Mouse (Mus musculus): ENCODE measurements at regions not wholly inside any gene's neighbourhood (a gene's known extent, or its start where the extent isn't known, plus 50 kb on each side); places are given as distances from the start of the nearest gene placed in this dataset.

- WGBS = 74% methylated on average over 23 of the region's 23 CpGs
- Histone ChIP-seq H3K4me3 (no peak overlapping the region), H3K4me2 (replicated peaks) (0 out of 2 replicates have a peak overlapping the region, but pooled peaks have one; percentile 11), H3K9me3 (no peaks in the 10 kb centered on the region), H3K27ac (no peak overlapping the region), H3K9ac (no peak overlapping the region), H3K27me3 (no peaks in the 10 kb centered on the region; the same call in 1 of the 2 replicates), H3K4me1 (peaks cover 17% of the 10 kb centered on the region), H3K36me3 (no peaks in the 10 kb centered on the region)
- no peak for ATAC-seq (ENCODE audit: low FRiP score, low read depth)
Observed at GRCm38 (mm10) chr3:52197982-52198750, 70.0 kb upstream of the Foxo1 start.

DNA sequence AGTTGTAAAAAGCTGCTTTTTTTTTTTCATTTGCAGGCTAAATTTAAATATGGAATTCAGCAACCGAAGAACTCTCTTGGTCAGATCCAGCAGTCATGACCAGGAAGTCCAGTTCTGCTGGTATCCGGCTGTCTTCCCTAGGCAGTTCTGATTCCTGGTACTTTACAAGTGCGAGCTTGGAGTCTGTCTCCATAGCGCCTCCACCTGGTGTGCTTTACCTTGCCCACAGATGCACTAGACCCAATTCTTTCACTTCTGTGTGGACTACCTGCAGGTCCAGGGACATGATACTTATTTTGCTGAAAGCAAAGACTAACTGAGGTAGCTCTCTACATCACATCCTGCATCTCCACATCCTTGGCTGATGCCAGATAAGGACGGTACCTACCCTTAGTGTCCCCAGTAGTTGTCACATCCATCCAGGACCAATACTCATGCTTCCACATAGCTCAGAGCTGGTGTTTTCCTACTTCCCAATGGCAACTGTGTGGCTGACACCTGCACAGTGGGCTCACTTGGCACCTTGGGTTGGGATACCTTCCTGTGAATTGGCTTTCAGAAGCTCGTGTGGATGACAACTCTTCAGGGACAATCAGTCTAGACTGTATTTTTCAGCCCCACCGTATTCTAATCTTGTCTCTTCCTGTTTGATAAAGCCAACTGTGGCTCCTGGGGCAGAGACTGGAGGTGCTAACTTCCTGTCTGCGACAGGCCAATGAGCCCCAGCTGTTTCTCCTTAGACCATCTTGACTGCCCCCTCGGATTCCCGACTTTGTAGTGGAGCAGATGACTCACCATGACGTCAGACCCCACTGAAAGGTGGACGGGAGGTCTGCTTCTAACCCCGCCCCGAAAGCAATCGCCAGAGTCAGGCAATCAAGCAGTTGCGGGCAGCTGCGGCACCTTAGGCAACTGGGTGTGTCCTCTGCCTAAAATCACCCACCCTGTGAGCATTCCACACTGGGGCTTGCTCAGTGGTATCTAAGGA, 69.1 kb upstream of the Foxo1 start:
- Histone ChIP-seq H3K9ac (no peak overlapping the region), H3K27me3 (no peaks in the 10 kb centered on the region; the same call in 1 of the 2 replicates), H3K4me2 (replicated peaks) (peak overlapping the region; percentile 11; the same call in 1 of the 2 replicates), H3K36me3 (no peaks in the 10 kb centered on the region), H3K27ac (no peak overlapping the region), H3K4me1 (peaks cover 11% of the 10 kb centered on the region), H3K9me3 (no peaks in the 10 kb centered on the region), H3K4me3 (no peak overlapping the region)
- ATAC-seq (ENCODE audit: low FRiP score, low read depth) = no peak
- 50% methylated on average over 17 of the region's 17 CpGs for WGBS

DNA sequence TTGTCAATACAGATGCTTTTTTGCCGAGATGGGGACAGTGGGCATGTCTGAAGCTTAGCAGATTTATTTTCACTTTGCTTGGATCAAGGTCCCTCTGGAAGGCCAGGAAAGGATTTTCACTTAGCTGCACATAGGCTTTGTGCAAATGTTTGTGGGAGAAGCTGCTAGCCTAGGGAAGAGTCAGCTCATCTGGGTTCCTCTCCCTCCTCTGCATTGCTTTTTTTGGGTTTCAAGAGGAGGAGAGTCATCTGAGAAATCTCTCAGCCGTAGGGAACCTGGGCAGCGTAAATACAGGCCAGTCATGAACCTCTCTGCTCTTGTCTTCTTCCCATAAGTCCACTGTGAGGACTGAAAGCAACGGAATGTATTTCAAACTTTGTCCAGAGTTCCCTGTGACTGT, 68.0 kb upstream of the Foxo1 start:
- 65% methylated on average over 4 of the region's 4 CpGs for WGBS
- no peak for ATAC-seq (ENCODE audit: low FRiP score, low read depth)

GRCm38 (mm10) chr3:52210556-52211302, 57.4 kb upstream of the Foxo1 start:
- Histone ChIP-seq H3K9me3 (no peaks in the 10 kb centered on the region), H3K9ac (no peak overlapping the region; the same call in 1 of the 2 replicates), H3K36me3 (no peaks in the 10 kb centered on the region), H3K27ac (no peak overlapping the region), H3K4me2 (replicated peaks) (peak overlapping the region; percentile 62), H3K4me3 (peak overlapping the region; percentile 29), H3K4me1 (peaks cover 9% of the 10 kb centered on the region), H3K27me3 (no peaks in the 10 kb centered on the region)
- WGBS = 14% methylated on average over 24 of the region's 24 CpGs
- no peak for ATAC-seq (ENCODE audit: low FRiP score, low read depth)

More for the DNA sequence above, 68.0 kb upstream of the Foxo1 start:
- Histone ChIP-seq H3K27me3 (no peaks in the 10 kb centered on the region), H3K4me2 (replicated peaks) (no peak overlapping the region), H3K4me1 (peaks cover 11% of the 10 kb centered on the region), H3K9me3 (peaks cover 4% of the 10 kb centered on the region; the same call in 1 of the 2 replicates), H3K4me3 (no peak overlapping the region), H3K27ac (no peak overlapping the region), H3K9ac (no peak overlapping the region), H3K36me3 (no peaks in the 10 kb centered on the region)

- H3K27ac ChIP-seq = no peak overlapping the region
- H3K9ac ChIP-seq = no peak overlapping the region
- peak overlapping the region; percentile 62 for H3K4me2 ChIP-seq (replicated peaks)
- peak overlapping the region; percentile 29 for H3K4me3 ChIP-seq
- H3K27me3 ChIP-seq = no peaks in the 10 kb centered on the region
- peaks cover 9% of the 10 kb centered on the region for H3K4me1 ChIP-seq
- H3K9me3 ChIP-seq = no peaks in the 10 kb centered on the region
- 26% methylated on average over 5 of the region's 6 CpGs for WGBS
- H3K36me3 ChIP-seq = no peaks in the 10 kb centered on the region
- no peak for ATAC-seq (ENCODE audit: low FRiP score, low read depth)
Observed at GRCm38 (mm10) chr3:52211303-52211695, 56.8 kb upstream of the Foxo1 start.

- Histone ChIP-seq H3K9ac (no peak overlapping the region), H3K36me3 (no peaks in the 10 kb centered on the region), H3K27me3 (no peaks in the 10 kb centered on the region), H3K4me2 (replicated peaks) (no peak overlapping the region), H3K9me3 (no peaks in the 10 kb centered on the region), H3K4me1 (peaks cover 14% of the 10 kb centered on the region), H3K4me3 (no peak overlapping the region), H3K27ac (no peak overlapping the region)
- WGBS = 92% methylated on average over 7 of the region's 7 CpGs
- no peak for ATAC-seq (ENCODE audit: low FRiP score, low read depth)
Observed at GRCm38 (mm10) chr3:52214114-52214513, 54.0 kb upstream of the Foxo1 start.

GRCm38 (mm10) chr3:52215083-52215482, 53.1 kb upstream of the Foxo1 start:
- Histone ChIP-seq H3K27me3 (no peaks in the 10 kb centered on the region), H3K4me1 (peaks cover 15% of the 10 kb centered on the region), H3K36me3 (no peaks in the 10 kb centered on the region), H3K27ac (no peak overlapping the region), H3K9ac (no peak overlapping the region), H3K4me2 (replicated peaks) (no peak overlapping the region), H3K4me3 (no peak overlapping the region), H3K9me3 (no peaks in the 10 kb centered on the region)
- ATAC-seq (ENCODE audit: low FRiP score, low read depth) = no peak
- WGBS = 90% methylated on average over 9 of the region's 9 CpGs
